Mouse (Mus musculus): ENCODE measurements at regions not wholly inside any gene's neighbourhood (a gene's known extent, or its start where the extent isn't known, plus 50 kb on each side); places are given as distances from the start of the nearest gene placed in this dataset.

DNA sequence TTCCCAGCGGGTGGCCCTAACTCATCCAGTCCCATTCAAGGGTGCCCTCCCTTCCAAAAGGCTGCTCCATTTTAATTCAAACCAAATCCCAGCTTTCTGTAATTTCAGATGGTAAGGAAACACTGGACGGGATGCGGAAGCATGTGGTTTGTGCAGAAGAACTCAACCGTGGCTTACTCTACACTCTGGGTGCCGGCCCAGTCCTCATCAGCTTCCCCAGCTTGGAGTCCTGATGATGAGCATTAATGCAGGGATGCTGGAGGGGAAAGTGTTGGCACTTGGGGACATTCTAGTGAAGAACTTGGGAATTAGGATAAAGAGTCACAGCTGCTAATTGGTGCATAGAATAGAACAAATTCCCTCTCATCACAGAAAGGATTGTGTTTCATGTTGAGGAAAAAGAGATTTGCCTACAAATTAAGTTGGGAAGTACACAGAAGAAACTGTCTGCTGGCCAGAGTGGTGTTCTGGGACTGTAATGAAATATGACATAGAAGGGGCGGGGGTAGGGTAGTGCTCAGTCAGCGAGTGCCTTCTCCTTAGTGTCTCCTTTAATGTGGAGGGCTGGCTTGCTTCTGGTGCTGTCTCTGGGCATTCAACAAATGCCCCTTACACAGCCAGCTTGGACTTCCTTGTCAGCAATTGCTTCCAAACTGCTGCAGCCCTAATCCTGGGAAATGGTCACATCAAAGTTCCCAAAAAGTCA, 285.0 kb upstream of the Bmper start:
- 93% methylated on average over 7 of the region's 7 CpGs for WGBS
- TF ChIP-seq CTCF (IDR thresholded peaks at IDR 0.05; ENCODE audit: borderline replicate concordance, control insufficient read depth, extremely low read depth, insufficient read depth, low read length, poor library complexity) = no peak
- no peak for TF ChIP-seq POLR2A (IDR thresholded peaks at IDR 0.05; ENCODE audit: control insufficient read depth, extremely low read depth, insufficient read depth, low read length, poor library complexity)
- H3K4me1 ChIP-seq (replicated peaks; ENCODE audit: control insufficient read depth, insufficient read depth, low read length) = no peaks in the 10 kb centered on the region
- no peak overlapping the region for H3K27ac ChIP-seq (ENCODE audit: control insufficient read depth, insufficient read depth, low read length)
- no peak for DNase-seq
- H3K4me3 ChIP-seq (ENCODE audit: control insufficient read depth, insufficient read depth, low read length) = no peak overlapping the region
- H3K27me3 ChIP-seq (ENCODE audit: control insufficient read depth, insufficient read depth, low read length) = no peaks in the 10 kb centered on the region
- no peaks in the 10 kb centered on the region for H3K36me3 ChIP-seq (ENCODE audit: control insufficient read depth, insufficient read depth, low read length)

DNA sequence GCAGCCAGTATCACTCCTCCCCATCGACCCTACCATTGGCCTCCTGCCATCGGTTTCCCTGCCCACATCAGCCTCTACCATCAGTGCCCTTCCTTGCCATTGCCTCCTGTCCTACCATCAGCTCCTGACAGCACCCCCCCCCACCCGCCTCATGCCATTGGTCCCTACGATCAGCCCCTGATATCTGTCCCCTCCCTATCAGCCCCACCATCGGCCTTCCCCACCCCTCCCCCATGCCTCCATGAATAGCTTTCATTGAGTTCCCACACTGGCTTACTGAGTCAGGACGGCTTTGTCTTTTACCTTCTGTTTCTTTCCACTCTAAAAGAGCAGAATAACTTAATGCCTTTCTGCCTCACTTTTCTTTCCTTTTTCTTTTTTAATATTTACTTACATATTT, 277.9 kb upstream of the Bmper start:
- 96% methylated on average over 6 of the region's 6 CpGs for WGBS

DNA sequence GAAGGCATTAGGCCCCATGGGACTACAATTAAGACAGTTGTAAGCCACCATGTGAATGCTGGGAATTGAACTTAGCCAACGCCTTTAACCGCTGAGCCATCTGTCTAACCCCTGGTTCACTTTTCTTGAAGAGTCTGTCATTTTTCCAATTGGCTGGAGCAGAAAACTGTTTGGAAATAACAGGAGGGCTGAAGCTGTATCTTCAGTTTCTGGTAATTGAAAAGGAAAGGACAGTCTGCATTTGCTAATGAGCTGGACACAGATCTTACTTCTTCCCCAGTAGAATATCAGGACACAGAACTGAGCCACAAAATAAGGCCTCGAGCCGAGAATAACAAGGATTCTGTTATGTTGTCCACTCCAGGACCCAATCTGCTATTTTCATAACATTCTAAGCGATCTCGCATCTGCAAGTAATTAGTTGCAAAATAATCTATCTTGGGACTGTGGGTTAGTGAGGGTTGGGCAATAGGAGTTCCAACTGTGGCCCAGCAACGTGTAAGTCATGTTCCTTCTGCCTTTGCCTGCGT, 277.4 kb upstream of the Bmper start:
- TF ChIP-seq POLR2A (IDR thresholded peaks at IDR 0.05; ENCODE audit: control insufficient read depth, extremely low read depth, insufficient read depth, low read length, poor library complexity) (no peak), CTCF (IDR thresholded peaks at IDR 0.05; ENCODE audit: borderline replicate concordance, control insufficient read depth, extremely low read depth, insufficient read depth, low read length, poor library complexity) (no peak)
- no peak for DNase-seq
- Histone ChIP-seq H3K4me1 (replicated peaks; ENCODE audit: control insufficient read depth, insufficient read depth, low read length) (no peaks in the 10 kb centered on the region), H3K27ac (ENCODE audit: control insufficient read depth, insufficient read depth, low read length) (no peak overlapping the region), H3K27me3 (ENCODE audit: control insufficient read depth, insufficient read depth, low read length) (no peaks in the 10 kb centered on the region), H3K36me3 (ENCODE audit: control insufficient read depth, insufficient read depth, low read length) (no peaks in the 10 kb centered on the region), H3K4me3 (ENCODE audit: control insufficient read depth, insufficient read depth, low read length) (no peak overlapping the region)
- WGBS = 93% methylated on average over 8 of the region's 8 CpGs

More for the DNA sequence above, 277.9 kb upstream of the Bmper start:
- TF ChIP-seq CTCF (IDR thresholded peaks at IDR 0.05; ENCODE audit: borderline replicate concordance, control insufficient read depth, extremely low read depth, insufficient read depth, low read length, poor library complexity) (no peak), POLR2A (IDR thresholded peaks at IDR 0.05; ENCODE audit: control insufficient read depth, extremely low read depth, insufficient read depth, low read length, poor library complexity) (no peak)
- Histone ChIP-seq H3K27ac (ENCODE audit: control insufficient read depth, insufficient read depth, low read length) (no peak overlapping the region), H3K4me3 (ENCODE audit: control insufficient read depth, insufficient read depth, low read length) (no peak overlapping the region), H3K36me3 (ENCODE audit: control insufficient read depth, insufficient read depth, low read length) (no peaks in the 10 kb centered on the region), H3K27me3 (ENCODE audit: control insufficient read depth, insufficient read depth, low read length) (no peaks in the 10 kb centered on the region), H3K4me1 (replicated peaks; ENCODE audit: control insufficient read depth, insufficient read depth, low read length) (no peaks in the 10 kb centered on the region)
- no peak for DNase-seq

DNA sequence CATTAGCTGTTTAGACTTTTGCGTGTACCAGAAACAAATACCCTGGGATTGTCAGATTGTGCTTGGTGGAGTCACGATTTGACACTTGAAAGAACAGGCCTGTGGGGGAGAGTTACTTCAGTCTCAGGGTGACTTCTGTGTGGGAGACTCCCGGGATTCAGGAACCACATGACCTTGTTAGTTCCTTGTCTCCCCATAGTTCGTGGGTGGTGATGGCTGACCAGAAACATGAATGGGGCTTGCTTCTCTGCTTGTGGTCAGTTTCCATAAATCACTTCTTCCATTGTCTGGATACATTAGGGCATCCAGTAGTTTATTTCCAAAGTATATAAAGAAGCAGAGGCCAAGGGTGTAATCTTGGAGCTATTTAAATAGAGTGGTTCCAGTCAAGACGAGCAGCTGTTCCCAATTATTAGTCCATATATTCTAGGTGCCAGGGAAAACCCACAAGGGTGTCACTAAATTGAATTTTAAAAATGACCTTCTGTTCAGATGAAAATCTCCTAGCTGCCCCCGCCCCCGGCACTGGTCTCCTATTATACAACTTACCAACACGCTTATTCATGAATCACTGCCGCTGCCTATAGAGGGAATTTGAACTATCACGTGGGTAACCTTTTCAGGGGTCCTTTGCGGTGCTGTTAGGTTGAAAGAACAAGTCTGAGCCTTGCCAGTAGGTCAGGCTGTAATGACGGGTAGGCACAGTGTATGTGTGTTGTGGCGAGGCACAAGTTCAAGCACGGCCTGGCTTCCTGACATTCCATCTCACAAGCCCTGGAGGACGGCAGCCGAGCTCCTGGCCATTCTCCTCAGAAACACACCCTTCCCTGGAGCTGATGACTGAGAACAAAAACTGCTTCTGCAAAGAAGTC, 270.1 kb upstream of the Bmper start:
- no peaks in the 10 kb centered on the region for H3K4me1 ChIP-seq (replicated peaks; ENCODE audit: control insufficient read depth, insufficient read depth, low read length)
- no peak overlapping the region for H3K27ac ChIP-seq (ENCODE audit: control insufficient read depth, insufficient read depth, low read length)
- H3K4me3 ChIP-seq (ENCODE audit: control insufficient read depth, insufficient read depth, low read length) = no peak overlapping the region
- WGBS = 93% methylated on average over 16 of the region's 16 CpGs
- no peaks in the 10 kb centered on the region for H3K36me3 ChIP-seq (ENCODE audit: control insufficient read depth, insufficient read depth, low read length)
- no peaks in the 10 kb centered on the region for H3K27me3 ChIP-seq (ENCODE audit: control insufficient read depth, insufficient read depth, low read length)
- TF ChIP-seq CTCF (IDR thresholded peaks at IDR 0.05; ENCODE audit: borderline replicate concordance, control insufficient read depth, extremely low read depth, insufficient read depth, low read length, poor library complexity) (no peak), POLR2A (IDR thresholded peaks at IDR 0.05; ENCODE audit: control insufficient read depth, extremely low read depth, insufficient read depth, low read length, poor library complexity) (no peak)
- no peak for DNase-seq

DNA sequence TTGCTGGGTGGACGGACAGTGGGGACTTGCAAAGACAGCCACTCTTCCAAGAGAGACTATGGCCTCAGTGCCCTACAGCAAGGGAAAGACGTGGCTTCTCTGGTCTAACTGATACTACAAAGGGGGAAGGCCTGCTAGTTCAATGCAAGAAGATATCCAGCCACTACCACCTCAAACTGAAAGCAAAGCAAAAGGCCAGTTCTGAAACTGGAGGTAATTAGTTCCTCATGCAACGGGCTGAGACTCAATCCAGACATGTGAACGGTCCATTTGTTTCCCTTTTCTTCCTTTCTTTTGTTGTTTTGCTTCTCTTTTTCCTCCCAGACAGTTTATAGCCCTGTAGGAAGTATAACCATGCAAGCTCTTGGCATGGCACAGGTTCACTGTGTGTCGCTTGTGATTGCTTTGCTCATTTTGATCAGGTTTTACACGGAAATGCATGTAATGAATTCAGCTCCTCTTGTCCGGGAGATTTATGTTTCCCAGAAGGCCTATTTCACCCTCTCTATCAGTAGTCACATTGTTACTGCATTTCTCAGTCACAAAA, 260.5 kb upstream of the Bmper start:
- no peak for DNase-seq
- Histone ChIP-seq H3K4me1 (replicated peaks; ENCODE audit: control insufficient read depth, insufficient read depth, low read length) (no peaks in the 10 kb centered on the region), H3K36me3 (ENCODE audit: control insufficient read depth, insufficient read depth, low read length) (no peaks in the 10 kb centered on the region), H3K27ac (ENCODE audit: control insufficient read depth, insufficient read depth, low read length) (no peak overlapping the region), H3K27me3 (ENCODE audit: control insufficient read depth, insufficient read depth, low read length) (no peaks in the 10 kb centered on the region), H3K4me3 (ENCODE audit: control insufficient read depth, insufficient read depth, low read length) (no peak overlapping the region)
- WGBS = 53% methylated on average over 7 of the region's 7 CpGs
- TF ChIP-seq POLR2A (IDR thresholded peaks at IDR 0.05; ENCODE audit: control insufficient read depth, extremely low read depth, insufficient read depth, low read length, poor library complexity) = no peak
- TF ChIP-seq CTCF (IDR thresholded peaks at IDR 0.05; ENCODE audit: borderline replicate concordance, control insufficient read depth, extremely low read depth, insufficient read depth, low read length, poor library complexity) = no peak

DNA sequence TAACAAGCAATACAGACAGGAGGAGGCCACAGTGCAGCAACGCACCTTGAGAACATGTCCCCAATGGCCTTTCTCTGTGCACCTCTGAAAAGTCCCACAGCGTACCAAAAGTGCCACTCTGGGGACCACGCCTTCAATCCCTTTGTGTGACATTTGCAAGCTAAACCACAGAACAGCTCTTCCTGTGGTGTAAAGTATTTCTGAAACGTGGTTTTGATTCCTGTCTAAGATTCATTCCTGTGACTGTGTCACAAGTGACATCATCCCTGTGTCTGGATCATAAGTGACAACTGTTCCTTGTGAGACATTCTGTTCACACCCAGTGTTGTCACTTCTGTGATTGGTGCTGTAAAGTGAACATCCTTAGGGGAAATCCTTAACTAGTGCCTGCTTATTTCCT, 251.6 kb upstream of the Bmper start:
- no peak for TF ChIP-seq POLR2A (IDR thresholded peaks at IDR 0.05; ENCODE audit: control insufficient read depth, extremely low read depth, insufficient read depth, low read length, poor library complexity)
- no peak for TF ChIP-seq CTCF (IDR thresholded peaks at IDR 0.05; ENCODE audit: borderline replicate concordance, control insufficient read depth, extremely low read depth, insufficient read depth, low read length, poor library complexity)
- no peak for DNase-seq
- H3K36me3 ChIP-seq (ENCODE audit: control insufficient read depth, insufficient read depth, low read length) = no peaks in the 10 kb centered on the region
- H3K4me3 ChIP-seq (ENCODE audit: control insufficient read depth, insufficient read depth, low read length) = no peak overlapping the region
- H3K27ac ChIP-seq (ENCODE audit: control insufficient read depth, insufficient read depth, low read length) = no peak overlapping the region
- WGBS = 44% methylated on average over 4 of the region's 4 CpGs
- no peaks in the 10 kb centered on the region for H3K27me3 ChIP-seq (ENCODE audit: control insufficient read depth, insufficient read depth, low read length)
- H3K4me1 ChIP-seq (replicated peaks; ENCODE audit: control insufficient read depth, insufficient read depth, low read length) = no peaks in the 10 kb centered on the region
